Mouse (Mus musculus) lung, postnatal 0 days (tissue): ENCODE measurements around the gene Ep300.

Experiments
- CTCF ChIP-seq: IDR thresholded peaks from 2 replicates; pipeline ENCODE4 v1.5.1; 2016; ENCODE audit warnings: antibody characterized with exemption, mild to moderate bottlenecking
- EP300 ChIP-seq: IDR thresholded peaks from 2 replicates; pipeline ENCODE4 v1.6.1; 2016; ENCODE audit warnings: antibody characterized with exemption, mild to moderate bottlenecking, control low read depth

DNA sequence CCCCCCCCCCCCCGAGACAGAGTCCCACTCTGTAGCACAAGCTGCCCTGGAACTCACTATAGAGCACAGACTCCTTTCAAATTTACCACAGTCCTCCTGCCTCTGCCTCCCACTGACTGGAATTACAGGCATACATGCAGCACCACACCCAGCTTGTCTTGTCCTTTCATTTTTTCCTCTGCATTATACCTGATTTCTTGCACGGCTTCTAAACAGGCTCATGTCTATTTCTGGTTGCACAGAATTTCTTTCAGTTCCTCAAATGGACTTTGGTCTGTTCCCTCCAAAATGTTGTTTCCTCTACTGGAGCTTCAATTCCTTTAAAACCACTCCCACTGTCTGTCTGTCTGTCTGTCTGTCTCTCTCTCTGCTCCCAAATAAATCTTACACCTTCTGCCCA lies 16.6 kb upstream of the Ep300 start:
- TF ChIP-seq CTCF, result no peak
- TF ChIP-seq EP300, result no peak
